Mouse (Mus musculus) thymus, postnatal 0 days (tissue): Measurements from ENCODE around the gene Pcif1. TPM values are rescaled to one million over a fixed set of nuclear protein-coding genes. Genes with fewer than 3 reads are reported as not detected.
A peak's percentile ranks its signal among the peaks of the same experiment; 100 is the strongest.

Source experiments
- DNase-seq: peaks from one replicate; pipeline ENCODE4 v3.0.0-alpha.2; 2015; ENCODE audit warnings: low spot score
- polyA plus RNA-seq: library from polyadenylated mRNA; unstranded; fragments of >200 nt; fragmentation: Nextera tagmentation; extraction: Ambion mirVana; gene quantifications from 2 replicates; pipeline ENCODE4 v1.2.1, GENCODE M21; 2015

The Pcif1 gene
- polyA plus RNA-seq, 1 experiment from 2014 or later: 107 TPM

- DNase-seq: peak; percentile 70
These were observed 39.2 kb downstream of the Pcif1 start for GRCm38 (mm10) chr2:164918325-164918724.

GRCm38 (mm10) chr2:164921984-164922383, 42.9 kb downstream of the Pcif1 start:
- no peak for DNase-seq

- no peak for DNase-seq
These were observed 44.2 kb downstream of the Pcif1 start for GRCm38 (mm10) chr2:164923291-164923690.

GRCm38 (mm10) chr2:164924100-164924857, 45.2 kb downstream of the Pcif1 start:
- peak; percentile 73 for DNase-seq

- DNase-seq: no peak
These were observed 51.8 kb downstream of the Pcif1 start for GRCm38 (mm10) chr2:164930706-164931581.

- no peak for DNase-seq
These were observed 54.4 kb downstream of the Pcif1 start for GRCm38 (mm10) chr2:164933534-164933933.

- no peak for DNase-seq
These were observed 56.9 kb downstream of the Pcif1 start for GRCm38 (mm10) chr2:164935991-164936390.

- peak; percentile 77 for DNase-seq
These were observed 59.3 kb downstream of the Pcif1 start for GRCm38 (mm10) chr2:164938146-164939091.

- no peak for DNase-seq
These were observed 60.0 kb downstream of the Pcif1 start for GRCm38 (mm10) chr2:164939106-164939505.

- no peak for DNase-seq
These were observed 61.2 kb downstream of the Pcif1 start, which contains the start of gene Mmp9 for GRCm38 (mm10) chr2:164940140-164940830. TSS of gene Mmp9 (plus strand) at chr2:164940780.

- DNase-seq: peak; percentile 79
These were observed 63.7 kb downstream of the Pcif1 start for GRCm38 (mm10) chr2:164942692-164943290.

Other genes with a start within 250 kb of the Pcif1 start
- gene Wfdc16, start 240.5 kb upstream of the Pcif1 start, polyA plus RNA-seq: not detected in 2 replicates
- gene Wfdc10, start 223.3 kb upstream of the Pcif1 start, polyA plus RNA-seq: 0.42 TPM in 1 of 2 replicates, not detected in the other
- gene Wfdc9, start 222.7 kb upstream of the Pcif1 start, polyA plus RNA-seq: not detected in 2 replicates
- not detected in 2 replicates for gene Wfdc11, start 205.2 kb upstream of the Pcif1 start, polyA plus RNA-seq
- not detected in 2 replicates for gene Wfdc13, start 194.2 kb upstream of the Pcif1 start, polyA plus RNA-seq
- not detected in 2 replicates for gene Spint4, start 180.8 kb upstream of the Pcif1 start, polyA plus RNA-seq
- not detected in 2 replicates for gene Spint5, start 164.0 kb upstream of the Pcif1 start, polyA plus RNA-seq
- 0.49 and 0.56 TPM in 2 replicates for gene Wfdc3, start 133.4 kb upstream of the Pcif1 start, polyA plus RNA-seq
- 70.4 and 85.2 TPM in 2 replicates for gene Dnttip1, start 133.3 kb upstream of the Pcif1 start, polyA plus RNA-seq
- 379 and 497 TPM in 2 replicates for gene Ube2c, start 109.4 kb upstream of the Pcif1 start, polyA plus RNA-seq
- gene Tnnc2, start 99.3 kb upstream of the Pcif1 start, polyA plus RNA-seq: 5.8 and 10.7 TPM in 2 replicates
- 7.0 and 7.7 TPM in 2 replicates for gene Snx21, start 93.5 kb upstream of the Pcif1 start, polyA plus RNA-seq
- 30.0 and 31.1 TPM in 2 replicates for gene Acot8, start 74.4 kb upstream of the Pcif1 start, polyA plus RNA-seq
- gene Zswim3, start 74.2 kb upstream of the Pcif1 start, polyA plus RNA-seq: 7.1 TPM in 2 replicates
- 8.7 and 9.1 TPM in 2 replicates for gene Zswim1, start 56.6 kb upstream of the Pcif1 start, polyA plus RNA-seq
- 0.17 and 0.85 TPM in 2 replicates for gene Spata25, start 50.8 kb upstream of the Pcif1 start, polyA plus RNA-seq
- gene Ctsa, start 46.4 kb upstream of the Pcif1 start, polyA plus RNA-seq: 154 and 164 TPM in 2 replicates
- gene Neurl2, start 45.8 kb upstream of the Pcif1 start, polyA plus RNA-seq: 5.3 and 5.9 TPM in 2 replicates
- gene Pltp, start 21.6 kb upstream of the Pcif1 start, polyA plus RNA-seq: 424 and 433 TPM in 2 replicates
- gene Zfp335, start 32.5 kb downstream of the Pcif1 start, polyA plus RNA-seq: 8.6 and 9.5 TPM in 2 replicates
- gene Mmp9, start 61.5 kb downstream of the Pcif1 start, polyA plus RNA-seq: 47.8 and 53.2 TPM in 2 replicates
- 0.26 and 0.30 TPM in 2 replicates for gene Slc12a5, start 81.5 kb downstream of the Pcif1 start, polyA plus RNA-seq
- gene Ncoa5, start 155.6 kb downstream of the Pcif1 start, polyA plus RNA-seq: 43.8 and 51.3 TPM in 2 replicates
- gene Cd40, start 176.3 kb downstream of the Pcif1 start, polyA plus RNA-seq: 29.6 and 31.4 TPM in 2 replicates
- not detected in 2 replicates for gene 1700025C18Rik, start 211.4 kb downstream of the Pcif1 start, polyA plus RNA-seq